Mouse (Mus musculus) forebrain, embryonic 11.5 days (tissue): ENCODE results near the gene Olfr705. TPM values are rescaled to one million over a fixed set of nuclear protein-coding genes. Genes with fewer than 3 reads are reported as not detected.
"Not testable (repeated sequence)": the region's sequence is repeated elsewhere in the genome, so short reads cannot be mapped to it uniquely, and the experiment has no call there.

Experiments
- ATAC-seq: fragments of 200-750 bp; cut with Nextera tagmentation; replicated peaks from 2 replicates; pipeline ENCODE4 v1.8.0; 2017; ENCODE audit warnings: moderate TSS enrichment; ENCODE audit not compliant: low FRiP score
- DNase-seq: peaks from one replicate; pipeline ENCODE4 v3.0.0-alpha.2; 2017; ENCODE audit warnings: low spot score
- H3K27ac ChIP-seq: fragments of 300-500 bp; sonication (generic); 2 replicates; pipeline ENCODE4 v1.5.1; 2014; ENCODE audit warnings: low read depth, low read length
- H3K27me3 ChIP-seq: fragments of 300-500 bp; sonication (generic); 2 replicates; pipeline ENCODE4 v1.6.1; 2014; ENCODE audit warnings: mild to moderate bottlenecking, low read length, mixed read lengths; ENCODE audit not compliant: control insufficient read depth, insufficient read depth
- H3K36me3 ChIP-seq: fragments of 300-500 bp; sonication (generic); 2 replicates; pipeline ENCODE4 v1.6.1; 2014; ENCODE audit warnings: mild to moderate bottlenecking, low read length, moderate library complexity, mixed read lengths; ENCODE audit not compliant: control insufficient read depth, insufficient read depth
- H3K4me1 ChIP-seq: fragments of 300-500 bp; sonication (generic); replicated peaks from 2 replicates; pipeline ENCODE4 v1.6.1; 2014; ENCODE audit warnings: low read length, mixed read lengths; ENCODE audit not compliant: control insufficient read depth, insufficient read depth
- H3K4me2 ChIP-seq: fragments of 300-500 bp; sonication (generic); 2 replicates; pipeline ENCODE4 v1.6.1; 2014; ENCODE audit warnings: low read depth, mild to moderate bottlenecking, low read length, moderate library complexity, mixed read lengths; ENCODE audit not compliant: severe bottlenecking
- H3K4me3 ChIP-seq: fragments of 300-500 bp; sonication (generic); 2 replicates; pipeline ENCODE4 v1.5.1; 2014; ENCODE audit warnings: low read depth, low read length
- H3K9ac ChIP-seq: fragments of 300-500 bp; sonication (generic); 2 replicates; pipeline ENCODE4 v1.6.1; 2014; ENCODE audit warnings: low read length
- H3K9me3 ChIP-seq: fragments of 300-500 bp; sonication (generic); 2 replicates; pipeline ENCODE4 v1.6.1; 2016; ENCODE audit warnings: low read length, mixed read lengths; ENCODE audit not compliant: control insufficient read depth
- WGBS: fragments of 180-500 bp; shearing (Covaris S2); extraction: QIAGEN DNeasy Blood & Tissue Kit; methylation state at CpG from one replicate; pipeline ENCODE4 v1.1.7; 2014; 5-methylcytosine and 5-hydroxymethylcytosine counted together
- polyA plus RNA-seq: library from polyadenylated mRNA; unstranded; fragments of >200 nt; fragmentation: Nextera tagmentation; extraction: Ambion mirVana; gene quantifications from 2 replicates; pipeline ENCODE4 v1.2.1, GENCODE M21; 2014

Olfr705 gene
- not detected in 2 replicates for polyA plus RNA-seq

DNA sequence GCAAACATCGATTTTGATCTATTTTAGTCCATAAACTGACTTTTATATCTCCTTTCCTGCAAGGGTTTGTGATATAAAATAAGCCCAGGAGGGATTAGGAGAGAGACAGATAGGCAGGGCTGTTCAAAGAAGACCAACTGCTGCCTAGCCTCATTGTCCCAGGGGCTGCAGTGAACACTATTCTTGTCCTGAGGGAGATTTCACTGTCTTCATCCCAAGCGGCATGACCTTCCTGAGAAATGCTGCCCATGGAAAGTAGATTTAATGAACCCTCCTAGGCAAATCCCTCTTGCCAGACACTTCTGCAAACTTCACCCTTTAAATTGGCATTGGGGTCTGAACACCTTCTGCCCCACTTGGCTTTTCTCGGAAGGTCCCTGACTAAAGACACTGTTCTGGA, at the start of gene Olfr705:
Gene Olfr705 (minus strand): TSS at position 101 of the 400 bp plus-strand sequence.
- WGBS, result 88% methylated on average over 3 of the region's 3 CpGs
- no peaks in the 10 kb centered on the region for H3K27me3 ChIP-seq
- DNase-seq (no peak), ATAC-seq (no peak)
- H3K4me2 ChIP-seq, result no peak within 1 kb of the TSS
- no peaks in the 10 kb centered on the region for H3K9me3 ChIP-seq
- H3K4me3 ChIP-seq, result no peak within 1 kb of the TSS
- no peaks in the 10 kb centered on the region for H3K36me3 ChIP-seq
- H3K9ac ChIP-seq, result no peak within 1 kb of the TSS
- no peaks in the 10 kb centered on the region for H3K4me1 ChIP-seq
- H3K27ac ChIP-seq, result no peak within 1 kb of the TSS

GRCm38 (mm10) chr7:106920961-106921360, 44.3 kb upstream of the Olfr705 start:
- 89% methylated on average over 2 of the region's 7 CpGs for WGBS

GRCm38 (mm10) chr7:106907676-106908075, 31.0 kb upstream of the Olfr705 start, which contains the start of gene Olfr1532-ps1:
TSS of gene Olfr1532-ps1 (plus strand) at chr7:106908001.
- ATAC-seq, result no peak
- Histone ChIP-seq H3K9ac (no peak within 1 kb of the TSS), H3K4me1 (no peaks in the 10 kb centered on the region), H3K4me2 (no peak within 1 kb of the TSS), H3K4me3 (no peak within 1 kb of the TSS), H3K36me3 (no peaks in the 10 kb centered on the region), H3K27ac (no peak within 1 kb of the TSS), H3K27me3 (no peaks in the 10 kb centered on the region), H3K9me3 (no peaks in the 10 kb centered on the region)
- DNase-seq, result no peak
- 57% methylated on average over 2 of the region's 2 CpGs for WGBS

More at GRCm38 (mm10) chr7:106920961-106921360, 44.3 kb upstream of the Olfr705 start:
- not testable (repeated sequence) for DNase-seq, H3K36me3 ChIP-seq, H3K9me3 ChIP-seq, H3K4me2 ChIP-seq, H3K4me1 ChIP-seq, H3K9ac ChIP-seq, ATAC-seq, H3K4me3 ChIP-seq, H3K27me3 ChIP-seq, H3K27ac ChIP-seq

DNA sequence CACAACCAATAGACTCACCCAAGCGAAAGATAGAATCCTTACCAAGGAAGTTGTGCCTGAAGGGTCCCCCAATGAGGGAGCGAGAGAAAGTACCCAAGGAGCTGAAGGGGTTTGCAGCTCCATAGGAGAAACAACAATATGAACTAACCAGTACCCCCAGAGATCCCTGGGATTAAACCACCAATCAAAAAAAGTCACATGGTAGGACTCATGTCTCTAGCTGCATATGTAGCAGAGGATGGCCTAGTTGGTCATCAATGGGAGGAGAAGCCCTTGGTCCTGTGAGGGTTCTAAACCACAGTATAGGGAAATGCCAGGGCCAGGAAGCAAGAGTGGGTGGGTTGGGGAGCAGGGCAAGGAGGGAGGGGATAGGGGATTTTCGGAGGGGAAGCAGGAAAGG, 24.4 kb upstream of the Olfr705 start, which contains the start of gene Olfr707:
Gene Olfr707 (minus strand): TSS at position 101 of the 400 bp plus-strand sequence.
- not testable (repeated sequence) for H3K9ac ChIP-seq, H3K27ac ChIP-seq, H3K36me3 ChIP-seq, DNase-seq, H3K9me3 ChIP-seq, H3K27me3 ChIP-seq, H3K4me2 ChIP-seq, ATAC-seq, H3K4me3 ChIP-seq, H3K4me1 ChIP-seq
- WGBS, result 84% methylated on average over 3 of the region's 3 CpGs

- Histone ChIP-seq H3K9me3 (no peaks in the 10 kb centered on the region), H3K4me3 (no peak within 1 kb of the TSS), H3K27ac (no peak within 1 kb of the TSS), H3K27me3 (no peaks in the 10 kb centered on the region), H3K9ac (no peak within 1 kb of the TSS), H3K4me2 (no peak within 1 kb of the TSS), H3K4me1 (no peaks in the 10 kb centered on the region), H3K36me3 (no peaks in the 10 kb centered on the region)
- DNase-seq (no peak), ATAC-seq (no peak)
- WGBS, result 78% methylated on average over 2 of the region's 2 CpGs
Measured at GRCm38 (mm10) chr7:106888062-106888461, 11.4 kb upstream of the Olfr705 start, which contains the start of gene Olfr706. TSS of gene Olfr706 (minus strand) at chr7:106888162.

DNA sequence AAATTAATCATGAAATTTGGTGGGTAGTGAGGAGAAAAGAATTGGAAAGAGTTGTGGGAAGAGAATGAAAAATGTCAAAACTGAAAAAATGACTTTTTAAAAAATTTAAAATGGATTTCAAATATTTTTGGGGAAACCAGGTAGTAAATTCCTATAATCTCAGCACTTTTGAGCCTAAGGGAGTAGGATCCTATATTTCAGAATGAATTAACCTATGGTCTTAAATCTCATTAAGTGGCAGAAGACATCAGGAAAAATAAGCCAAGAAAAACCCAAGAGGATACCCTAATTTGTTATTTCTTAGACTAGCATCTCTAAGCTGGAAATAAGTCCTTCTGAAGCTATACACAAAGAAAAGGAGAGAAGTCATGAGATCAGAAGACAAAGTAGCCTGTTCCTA, 13.8 kb downstream of the Olfr705 start, which contains the start of gene Olfr704:
Gene Olfr704 (plus strand): TSS at position 301 of the 400 bp plus-strand sequence.
- DNase-seq (no peak), ATAC-seq (no peak)
- Histone ChIP-seq H3K4me3 (no peak within 1 kb of the TSS), H3K4me2 (no peak within 1 kb of the TSS), H3K4me1 (no peaks in the 10 kb centered on the region), H3K27ac (no peak within 1 kb of the TSS), H3K27me3 (no peaks in the 10 kb centered on the region), H3K9ac (no peak within 1 kb of the TSS), H3K36me3 (no peaks in the 10 kb centered on the region), H3K9me3 (no peaks in the 10 kb centered on the region)

GRCm38 (mm10) chr7:106843060-106843459, 33.6 kb downstream of the Olfr705 start, which contains the start of gene Olfr703:
TSS of gene Olfr703 (plus strand) at chr7:106843360.
- Histone ChIP-seq H3K36me3 (no peaks in the 10 kb centered on the region), H3K4me1 (no peaks in the 10 kb centered on the region), H3K9ac (no peak within 1 kb of the TSS), H3K4me3 (no peak within 1 kb of the TSS), H3K4me2 (no peak within 1 kb of the TSS), H3K27ac (no peak within 1 kb of the TSS), H3K27me3 (no peaks in the 10 kb centered on the region), H3K9me3 (no peaks in the 10 kb centered on the region)
- DNase-seq (no peak), ATAC-seq (no peak)
- 68% methylated on average over 2 of the region's 2 CpGs for WGBS

DNA sequence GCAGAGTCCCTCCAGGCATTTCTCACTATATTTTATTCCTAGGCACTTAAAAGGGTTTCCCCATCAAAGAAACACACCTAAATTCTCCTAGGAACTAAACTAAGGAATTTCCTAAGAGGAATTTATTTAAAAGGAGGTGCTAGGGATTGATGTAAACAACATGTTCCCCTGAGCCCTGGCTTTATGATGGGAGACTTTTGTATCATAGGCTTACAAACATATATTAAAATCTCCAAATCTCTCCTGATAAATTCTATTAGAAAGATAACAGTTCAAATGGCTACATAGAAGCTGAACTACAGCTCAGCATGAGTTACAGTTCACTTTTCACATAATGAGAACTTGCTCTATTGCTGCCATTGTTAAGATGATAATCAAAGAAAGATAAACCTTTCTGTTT, 42.9 kb downstream of the Olfr705 start, which contains the start of gene Olfr702:
Gene Olfr702 (minus strand): TSS at position 101 of the 400 bp plus-strand sequence.
- H3K9me3 ChIP-seq, result no peaks in the 10 kb centered on the region
- no peak within 1 kb of the TSS for H3K4me2 ChIP-seq
- DNase-seq (no peak), ATAC-seq (no peak)
- H3K4me3 ChIP-seq, result no peak within 1 kb of the TSS
- H3K9ac ChIP-seq, result no peak within 1 kb of the TSS
- no peak within 1 kb of the TSS for H3K27ac ChIP-seq
- H3K36me3 ChIP-seq, result no peaks in the 10 kb centered on the region
- H3K4me1 ChIP-seq, result no peaks in the 10 kb centered on the region
- H3K27me3 ChIP-seq, result no peaks in the 10 kb centered on the region
